Mouse (Mus musculus): ENCODE results near the gene Pmpcb. TPM values are rescaled to one million over a fixed set of nuclear protein-coding genes. Genes with fewer than 3 reads are reported as not detected.
"Not testable (repeated sequence)": the region's sequence is repeated elsewhere in the genome, so short reads cannot be mapped to it uniquely, and the experiment has no call there.

The Pmpcb gene
- polyA plus RNA-seq (2014; fragmentation: Nextera tagmentation; extraction: Ambion mirVana): 83.7 and 84.3 TPM in 2 replicates

DNA sequence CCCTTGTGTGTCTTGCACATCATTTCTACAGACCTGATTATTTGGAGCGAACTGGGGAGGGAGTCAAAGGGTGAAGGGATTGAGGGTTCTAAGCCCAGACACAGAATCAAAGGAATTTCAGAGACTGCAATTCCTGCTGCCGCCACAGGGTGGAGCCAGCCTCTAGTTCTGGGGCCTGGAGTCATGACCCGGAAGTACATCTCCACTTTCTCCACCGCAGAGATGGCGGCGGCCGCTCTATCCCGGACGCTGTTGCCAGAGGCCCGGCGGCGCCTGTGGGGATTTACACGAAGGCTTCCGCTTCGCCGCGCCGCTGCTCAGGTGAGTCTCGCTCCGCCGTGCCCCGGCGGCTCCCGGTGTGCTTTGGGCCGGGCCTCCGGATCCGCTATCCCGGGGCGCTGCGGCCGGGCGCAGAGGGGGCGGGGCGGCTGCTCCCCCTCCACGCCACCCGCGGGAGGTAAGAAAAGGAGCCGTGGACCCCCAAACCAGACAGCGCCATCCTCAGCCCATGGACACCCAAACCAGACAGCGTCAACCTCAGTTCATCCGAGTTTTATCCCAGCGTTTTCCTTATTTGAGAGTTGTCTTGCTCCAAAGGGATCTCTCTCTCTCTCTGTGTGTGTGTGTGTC is at the start of gene Pmpcb:
TSS of gene Pmpcb (plus strand) at position 186 of the 630 bp plus-strand sequence.
- H3K9ac ChIP-seq (replicated peaks; ENCODE audit: low read depth, low read length): peak within 1 kb of the TSS; percentile 89
- WGBS: under 1% methylated on average over 42 of the region's 42 CpGs
- no peaks in the 10 kb centered on the region for H3K27me3 ChIP-seq (ENCODE audit: control insufficient read depth, insufficient read depth, low read length)
- ATAC-seq (ENCODE audit: insufficient number of reproducible peaks, insufficient read depth, low FRiP score, low read depth): peak; percentile 90
- no peaks in the 10 kb centered on the region for H3K9me3 ChIP-seq (ENCODE audit: control insufficient read depth, low read depth, low read length)
- peak within 1 kb of the TSS; percentile 92 for H3K4me3 ChIP-seq (ENCODE audit: low read depth, low read length)
- peaks cover 25% of the 10 kb centered on the region for H3K36me3 ChIP-seq (ENCODE audit: control insufficient read depth, insufficient read depth, low read length)
- peak within 1 kb of the TSS; percentile 72 for H3K27ac ChIP-seq (ENCODE audit: low read length)
- peaks cover 9% of the 10 kb centered on the region for H3K4me1 ChIP-seq (ENCODE audit: control insufficient read depth, insufficient read depth, low read length)
- peak within 1 kb of the TSS; percentile 75 for H3K4me2 ChIP-seq (replicated peaks; ENCODE audit: low read depth, low read length)

DNA sequence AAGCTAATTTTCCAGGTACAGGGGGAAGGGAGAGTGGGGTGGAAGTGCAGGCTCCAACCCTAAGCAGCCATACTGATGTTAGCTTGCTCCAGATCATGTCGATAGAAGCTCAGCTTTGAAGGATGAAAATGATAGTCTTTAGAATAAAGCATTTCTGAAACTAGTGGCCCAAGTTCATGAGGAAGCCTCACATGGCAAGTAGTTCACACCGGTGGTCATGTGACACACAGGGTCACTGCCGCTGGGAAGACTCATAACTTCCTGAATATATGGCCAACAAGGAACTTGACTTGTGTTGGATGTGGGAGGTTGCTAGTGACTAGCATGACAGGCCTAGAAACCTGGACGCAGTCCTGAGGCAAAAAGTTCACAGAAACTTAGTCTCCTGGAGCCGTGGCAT is 44.7 kb upstream of the Pmpcb start:
- no peak overlapping the region for H3K9ac ChIP-seq (replicated peaks; ENCODE audit: low read depth, low read length)
- H3K4me3 ChIP-seq (ENCODE audit: low read depth, low read length): no peak overlapping the region
- no peak for ATAC-seq (ENCODE audit: insufficient number of reproducible peaks, insufficient read depth, low FRiP score, low read depth)
- no peaks in the 10 kb centered on the region for H3K36me3 ChIP-seq (ENCODE audit: control insufficient read depth, insufficient read depth, low read length)
- no peaks in the 10 kb centered on the region for H3K4me1 ChIP-seq (ENCODE audit: control insufficient read depth, insufficient read depth, low read length)
- no peak overlapping the region for H3K27ac ChIP-seq (ENCODE audit: low read length)
- 95% methylated on average over 5 of the region's 5 CpGs for WGBS
- H3K4me2 ChIP-seq (replicated peaks; ENCODE audit: low read depth, low read length): no peak overlapping the region
- no peaks in the 10 kb centered on the region for H3K9me3 ChIP-seq (ENCODE audit: control insufficient read depth, low read depth, low read length)
- H3K27me3 ChIP-seq (ENCODE audit: control insufficient read depth, insufficient read depth, low read length): no peaks in the 10 kb centered on the region

DNA sequence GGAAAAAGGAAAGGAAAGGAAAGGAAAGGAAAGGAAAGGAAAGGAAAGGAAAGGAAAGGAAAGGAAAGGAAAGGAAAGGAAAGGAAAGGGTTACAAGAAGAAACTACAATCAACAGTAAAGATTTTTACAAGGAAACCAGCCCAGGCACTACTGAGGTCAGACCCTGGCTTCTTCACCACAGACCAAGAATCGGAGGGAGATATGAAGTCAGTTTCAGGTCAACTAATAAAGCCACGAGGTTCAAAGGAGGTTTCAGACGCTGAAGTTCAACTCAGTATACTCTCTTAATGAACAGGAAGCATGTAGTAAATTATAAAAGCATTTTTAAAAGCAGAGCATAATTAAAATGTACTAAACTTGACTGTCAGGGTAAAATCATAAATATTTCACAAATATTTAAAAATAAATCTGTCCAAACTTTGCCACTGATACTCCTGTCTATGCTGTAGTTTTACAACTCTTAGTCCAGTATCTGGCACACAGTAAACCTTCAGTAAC is 43.5 kb upstream of the Pmpcb start:
- WGBS: 59% methylated on average over 3 of the region's 3 CpGs
- no peak for ATAC-seq (ENCODE audit: insufficient number of reproducible peaks, insufficient read depth, low FRiP score, low read depth)
- no peaks in the 10 kb centered on the region for H3K36me3 ChIP-seq (ENCODE audit: control insufficient read depth, insufficient read depth, low read length)

GRCm38 (mm10) chr5:21694854-21695490 is 42.0 kb upstream of the Pmpcb start:
- Histone ChIP-seq H3K9me3 (ENCODE audit: control insufficient read depth, low read depth, low read length) (no peaks in the 10 kb centered on the region), H3K4me3 (ENCODE audit: low read depth, low read length) (no peak overlapping the region), H3K36me3 (ENCODE audit: control insufficient read depth, insufficient read depth, low read length) (no peaks in the 10 kb centered on the region), H3K27me3 (ENCODE audit: control insufficient read depth, insufficient read depth, low read length) (no peaks in the 10 kb centered on the region), H3K9ac (replicated peaks; ENCODE audit: low read depth, low read length) (no peak overlapping the region), H3K4me1 (ENCODE audit: control insufficient read depth, insufficient read depth, low read length) (no peaks in the 10 kb centered on the region), H3K27ac (ENCODE audit: low read length) (no peak overlapping the region), H3K4me2 (replicated peaks; ENCODE audit: low read depth, low read length) (no peak overlapping the region)
- ATAC-seq (ENCODE audit: insufficient number of reproducible peaks, insufficient read depth, low FRiP score, low read depth): 0 out of 2 replicates have a peak, but pooled peaks have one; percentile 23
- WGBS: 76% methylated on average over 3 of the region's 3 CpGs

More for the DNA sequence above, 43.5 kb upstream of the Pmpcb start:
- H3K4me1 ChIP-seq (ENCODE audit: control insufficient read depth, insufficient read depth, low read length): no peaks in the 10 kb centered on the region
- no peak overlapping the region for H3K27ac ChIP-seq (ENCODE audit: low read length)
- no peak overlapping the region for H3K4me3 ChIP-seq (ENCODE audit: low read depth, low read length)
- no peak overlapping the region for H3K9ac ChIP-seq (replicated peaks; ENCODE audit: low read depth, low read length)
- H3K27me3 ChIP-seq (ENCODE audit: control insufficient read depth, insufficient read depth, low read length): no peaks in the 10 kb centered on the region
- no peaks in the 10 kb centered on the region for H3K9me3 ChIP-seq (ENCODE audit: control insufficient read depth, low read depth, low read length)
- H3K4me2 ChIP-seq (replicated peaks; ENCODE audit: low read depth, low read length): no peak overlapping the region

DNA sequence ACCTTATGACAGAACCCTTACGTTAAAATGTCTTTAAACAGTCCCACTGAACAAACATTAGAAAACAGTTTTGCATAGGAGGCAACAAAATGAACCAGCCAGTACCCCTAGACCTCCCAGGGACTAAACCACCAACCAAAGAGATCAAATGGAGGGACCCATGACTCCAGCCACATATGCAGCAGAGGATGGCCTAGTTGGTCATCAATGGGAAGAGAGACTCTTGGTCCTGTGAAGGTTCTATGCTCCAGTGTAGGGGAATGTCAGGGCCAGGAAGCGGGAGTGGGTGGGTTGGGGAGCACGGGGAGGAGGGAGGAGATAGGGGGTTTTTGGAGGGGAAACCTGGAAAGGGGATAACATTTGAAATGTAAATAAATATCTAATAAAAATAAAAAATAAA is 37.4 kb upstream of the Pmpcb start:
- not testable (repeated sequence) for ATAC-seq (ENCODE audit: insufficient number of reproducible peaks, insufficient read depth, low FRiP score, low read depth); H3K4me2 ChIP-seq (replicated peaks; ENCODE audit: low read depth, low read length)

GRCm38 (mm10) chr5:21700272-21700821 is 36.6 kb upstream of the Pmpcb start:
- Histone ChIP-seq H3K9ac (replicated peaks; ENCODE audit: low read depth, low read length) (no peak overlapping the region; the same call in 1 of the 2 replicates), H3K4me2 (replicated peaks; ENCODE audit: low read depth, low read length) (peak overlapping the region; percentile 61), H3K36me3 (ENCODE audit: control insufficient read depth, insufficient read depth, low read length) (no peaks in the 10 kb centered on the region), H3K4me1 (ENCODE audit: control insufficient read depth, insufficient read depth, low read length) (no peaks in the 10 kb centered on the region), H3K4me3 (ENCODE audit: low read depth, low read length) (peak overlapping the region; percentile 63), H3K27me3 (ENCODE audit: control insufficient read depth, insufficient read depth, low read length) (no peaks in the 10 kb centered on the region), H3K9me3 (ENCODE audit: control insufficient read depth, low read depth, low read length) (no peaks in the 10 kb centered on the region), H3K27ac (ENCODE audit: low read length) (no peak overlapping the region)
- WGBS: 16% methylated on average over 10 of the region's 10 CpGs
- ATAC-seq (ENCODE audit: insufficient number of reproducible peaks, insufficient read depth, low FRiP score, low read depth): no peak

More for the DNA sequence above, 37.4 kb upstream of the Pmpcb start:
- H3K27ac ChIP-seq (ENCODE audit: low read length); H3K9ac ChIP-seq (replicated peaks; ENCODE audit: low read depth, low read length); H3K4me1 ChIP-seq (ENCODE audit: control insufficient read depth, insufficient read depth, low read length); H3K9me3 ChIP-seq (ENCODE audit: control insufficient read depth, low read depth, low read length); H3K36me3 ChIP-seq (ENCODE audit: control insufficient read depth, insufficient read depth, low read length); H3K4me3 ChIP-seq (ENCODE audit: low read depth, low read length); H3K27me3 ChIP-seq (ENCODE audit: control insufficient read depth, insufficient read depth, low read length): not testable (repeated sequence)
- 81% methylated on average over 3 of the region's 3 CpGs for WGBS

- H3K9me3 ChIP-seq (ENCODE audit: control insufficient read depth, low read depth, low read length): no peaks in the 10 kb centered on the region
- WGBS: under 1% methylated on average over 22 of the region's 22 CpGs
- no peaks in the 10 kb centered on the region for H3K4me1 ChIP-seq (ENCODE audit: control insufficient read depth, insufficient read depth, low read length)
- H3K27me3 ChIP-seq (ENCODE audit: control insufficient read depth, insufficient read depth, low read length): no peaks in the 10 kb centered on the region
- H3K4me2 ChIP-seq (replicated peaks; ENCODE audit: low read depth, low read length): peak overlapping the region; percentile 61
- H3K36me3 ChIP-seq (ENCODE audit: control insufficient read depth, insufficient read depth, low read length): no peaks in the 10 kb centered on the region
- peak overlapping the region; percentile 63 for H3K4me3 ChIP-seq (ENCODE audit: low read depth, low read length)
- H3K9ac ChIP-seq (replicated peaks; ENCODE audit: low read depth, low read length): peak overlapping the region; percentile 14; the same call in 1 of the 2 replicates
- no peak; the same call in none of the 2 replicates for ATAC-seq (ENCODE audit: insufficient number of reproducible peaks, insufficient read depth, low FRiP score, low read depth)
- H3K27ac ChIP-seq (ENCODE audit: low read length): 0 out of 2 replicates have a peak overlapping the region, but pooled peaks have one; percentile 21
Observed at GRCm38 (mm10) chr5:21700934-21701333, 36.0 kb upstream of the Pmpcb start.

DNA sequence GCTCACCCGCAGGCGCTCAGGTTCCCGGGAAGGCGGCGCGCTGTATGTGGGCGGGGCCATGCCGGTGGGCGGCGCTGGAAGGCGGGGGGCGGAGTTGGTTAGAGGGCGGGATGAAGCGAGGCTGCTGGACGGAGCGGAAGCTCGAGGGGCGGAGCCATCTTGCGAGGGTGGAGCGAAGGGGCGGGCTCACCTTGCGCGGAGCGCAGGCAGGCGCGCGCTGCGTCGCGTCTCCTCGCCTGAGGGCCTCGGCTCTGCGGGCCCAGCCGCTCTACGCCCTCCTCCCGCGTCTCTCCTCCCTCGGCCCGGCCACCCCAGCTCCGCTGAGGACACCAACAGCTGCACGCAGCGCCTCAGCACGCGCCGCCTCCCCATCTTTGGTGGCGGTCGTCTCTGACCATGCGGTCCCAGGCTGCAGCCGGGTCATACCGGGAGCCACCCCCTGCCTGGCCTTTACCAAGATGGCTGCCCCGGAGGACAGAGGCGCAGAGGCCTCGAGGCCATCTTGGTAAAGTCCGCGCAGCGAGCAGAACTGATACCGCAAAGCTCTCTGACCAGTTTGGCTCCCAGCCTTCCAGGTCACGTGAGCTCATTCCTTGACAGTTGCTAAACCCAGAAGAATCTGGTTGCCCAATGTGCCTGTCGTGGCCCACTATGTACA is 35.5 kb upstream of the Pmpcb start, which contains the start of gene Napepld:
TSS of gene Napepld (minus strand) at position 46 of the 658 bp plus-strand sequence.
- peak; percentile 99 for ATAC-seq (ENCODE audit: insufficient number of reproducible peaks, insufficient read depth, low FRiP score, low read depth)

More for the DNA sequence above, 35.5 kb upstream of the Pmpcb start, which contains the start of gene Napepld:
- Histone ChIP-seq H3K27ac (ENCODE audit: low read length) (peak within 1 kb of the TSS; percentile 90), H3K27me3 (ENCODE audit: control insufficient read depth, insufficient read depth, low read length) (no peaks in the 10 kb centered on the region), H3K9me3 (ENCODE audit: control insufficient read depth, low read depth, low read length) (no peaks in the 10 kb centered on the region), H3K36me3 (ENCODE audit: control insufficient read depth, insufficient read depth, low read length) (no peaks in the 10 kb centered on the region), H3K4me1 (ENCODE audit: control insufficient read depth, insufficient read depth, low read length) (no peaks in the 10 kb centered on the region), H3K9ac (replicated peaks; ENCODE audit: low read depth, low read length) (peak within 1 kb of the TSS; percentile 71), H3K4me2 (replicated peaks; ENCODE audit: low read depth, low read length) (peak within 1 kb of the TSS; percentile 61), H3K4me3 (ENCODE audit: low read depth, low read length) (peak within 1 kb of the TSS; percentile 63)
- WGBS: under 1% methylated on average over 58 of the region's 59 CpGs
